Mouse (Mus musculus) heart, adult 11 months (tissue): ENCODE measurements around the gene Ddc.

Experiments used
- DNase-seq: peaks from one replicate; pipeline ENCODE4 v3.0.0; 2022

The Ddc gene

DNA sequence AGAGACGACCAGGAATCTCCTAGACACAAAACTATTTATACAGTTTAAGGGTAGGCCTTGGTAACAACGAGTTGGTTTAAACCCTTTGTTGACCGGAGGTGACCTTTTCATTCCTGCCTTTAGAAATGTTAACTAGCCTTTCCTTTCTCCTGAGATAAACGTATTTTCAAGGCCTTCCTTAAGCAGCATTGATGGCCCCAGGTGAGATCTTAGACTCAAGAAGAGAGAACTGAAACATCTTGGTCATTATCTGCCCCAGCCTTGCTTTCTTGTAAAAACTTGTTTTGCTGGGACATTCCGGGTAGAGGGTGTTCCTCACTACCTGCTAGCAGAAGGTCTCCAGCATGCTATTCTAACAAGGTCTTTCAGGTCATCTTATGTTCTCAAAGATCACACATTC, 7.1 kb upstream of the Ddc start:
- DNase-seq: no peak

DNA sequence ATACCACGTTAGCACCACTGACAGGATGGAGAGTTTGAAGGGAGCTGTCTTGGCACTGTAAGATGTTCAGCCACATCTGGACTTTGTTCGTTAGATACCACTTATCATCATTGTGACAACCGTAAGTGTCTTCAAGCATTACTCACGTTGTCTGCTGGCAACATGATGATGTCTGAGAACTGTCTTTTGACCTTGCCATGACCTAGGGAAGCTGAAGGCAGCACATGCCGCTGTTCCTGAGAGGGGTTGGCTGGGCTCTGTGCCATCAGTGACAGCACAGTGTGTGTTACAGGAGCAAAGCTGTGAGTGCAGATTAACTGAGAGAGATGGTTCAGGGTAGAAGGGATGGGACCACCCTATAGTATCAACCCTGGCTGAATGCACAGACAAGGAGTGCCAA, 3.6 kb upstream of the Ddc start:
- DNase-seq: peak; percentile 93

DNA sequence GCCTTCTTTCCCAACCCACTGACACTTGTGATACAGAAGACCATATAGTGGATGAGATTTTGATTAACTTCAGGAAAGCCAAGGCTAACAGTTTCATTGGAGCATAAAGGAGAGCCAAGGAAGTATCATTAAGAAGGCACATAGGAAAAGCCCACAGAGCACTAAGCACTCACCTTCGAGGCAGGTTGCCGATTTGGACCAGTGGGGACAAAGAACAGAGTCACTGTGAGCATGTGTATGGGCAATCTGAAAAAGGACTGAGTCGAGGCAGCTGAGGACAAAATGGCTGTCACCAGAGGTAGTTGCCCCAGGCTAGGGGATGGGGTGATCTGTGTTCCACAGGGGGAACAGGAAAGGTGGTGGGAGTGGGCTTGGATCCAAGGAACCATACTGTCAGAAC, 552 bp upstream of the Ddc start:
- peak; percentile 80 for DNase-seq

DNA sequence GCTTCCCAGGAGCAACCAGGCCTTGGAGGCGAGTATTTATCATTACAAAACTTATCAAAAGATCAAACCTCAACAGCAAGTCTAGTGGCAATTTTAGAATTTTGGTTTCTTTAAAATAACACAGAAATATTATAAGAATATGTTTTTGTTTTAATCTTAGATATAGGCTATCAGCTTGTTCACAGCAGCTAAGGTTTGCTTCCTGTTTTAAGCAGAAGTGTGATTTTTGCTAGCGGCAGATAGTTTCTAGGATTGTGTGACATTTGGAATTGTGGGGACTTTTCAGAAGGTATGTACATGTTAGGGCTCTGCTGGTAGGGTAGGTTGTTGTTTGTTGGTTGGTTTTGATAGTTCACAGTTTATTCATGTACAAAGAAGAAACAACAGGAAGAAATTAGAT, 2.5 kb downstream of the Ddc start:
- no peak for DNase-seq

DNA sequence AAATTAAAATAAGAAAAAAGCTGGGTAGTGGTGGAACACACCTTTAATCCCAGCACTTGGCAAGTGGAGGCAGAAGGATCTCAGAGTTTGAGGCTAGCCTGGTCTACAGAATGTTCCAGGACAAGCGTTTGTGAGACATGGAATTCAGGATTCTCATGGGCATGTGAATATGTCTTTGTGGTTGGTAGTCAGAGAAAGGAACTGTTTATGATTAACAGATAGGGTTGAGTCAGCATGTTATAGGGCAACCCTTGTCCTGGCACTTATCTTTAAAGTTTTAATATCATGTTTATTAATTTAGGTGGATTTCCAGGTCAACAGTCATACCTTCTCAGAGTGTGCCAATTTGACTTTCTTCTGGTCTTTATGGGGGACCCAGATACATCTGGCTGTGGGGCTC, 4.2 kb downstream of the Ddc start:
- peak; percentile 30 for DNase-seq

DNA sequence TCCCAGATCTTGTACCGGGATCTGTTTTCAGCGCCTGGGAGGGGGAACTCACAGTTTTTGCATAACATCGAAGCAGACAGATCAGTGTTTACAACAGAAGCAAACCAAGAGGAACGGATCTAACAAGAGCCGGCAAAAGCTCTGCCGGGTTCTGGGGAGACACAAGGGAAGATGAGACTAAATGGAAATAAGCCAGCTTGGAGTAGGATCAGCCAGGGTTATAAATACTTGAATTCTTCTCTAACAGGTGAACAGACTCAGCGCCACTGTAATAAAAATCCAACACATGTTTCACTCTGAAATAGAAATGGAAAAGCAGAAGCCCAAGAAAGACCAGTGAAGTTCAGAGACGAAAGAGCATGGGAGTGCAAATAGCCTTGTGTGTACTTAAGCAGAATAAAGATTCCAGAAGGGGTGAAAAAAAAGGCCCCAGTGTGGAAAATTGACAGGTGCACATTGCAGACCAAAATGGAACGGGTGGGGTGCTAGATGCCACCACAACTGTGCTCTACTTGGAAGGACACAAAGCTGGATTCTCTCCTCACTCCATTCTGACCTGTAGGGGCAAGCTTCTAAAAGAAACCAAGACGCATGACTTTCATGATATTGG, 4.8 kb downstream of the Ddc start:
- DNase-seq: peak; percentile 30

DNA sequence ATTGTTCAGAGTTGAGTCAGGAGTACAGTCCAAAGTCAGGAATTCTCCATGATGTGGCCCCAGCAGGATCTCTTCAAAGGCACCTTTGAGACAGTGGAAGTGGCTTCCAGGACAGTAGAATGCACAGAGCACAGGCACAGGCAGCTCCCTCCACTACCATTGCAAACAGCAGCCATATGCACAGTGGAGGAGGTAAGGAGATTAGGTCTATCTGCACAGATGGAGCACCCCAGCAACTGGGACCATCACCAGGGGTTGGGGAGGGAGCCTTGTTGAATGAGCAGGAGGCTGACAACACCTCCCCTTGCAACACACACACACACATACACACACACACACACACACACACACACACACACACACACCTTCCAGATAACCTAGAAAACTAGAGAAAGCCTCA, 6.1 kb downstream of the Ddc start:
- peak; percentile 66 for DNase-seq

DNA sequence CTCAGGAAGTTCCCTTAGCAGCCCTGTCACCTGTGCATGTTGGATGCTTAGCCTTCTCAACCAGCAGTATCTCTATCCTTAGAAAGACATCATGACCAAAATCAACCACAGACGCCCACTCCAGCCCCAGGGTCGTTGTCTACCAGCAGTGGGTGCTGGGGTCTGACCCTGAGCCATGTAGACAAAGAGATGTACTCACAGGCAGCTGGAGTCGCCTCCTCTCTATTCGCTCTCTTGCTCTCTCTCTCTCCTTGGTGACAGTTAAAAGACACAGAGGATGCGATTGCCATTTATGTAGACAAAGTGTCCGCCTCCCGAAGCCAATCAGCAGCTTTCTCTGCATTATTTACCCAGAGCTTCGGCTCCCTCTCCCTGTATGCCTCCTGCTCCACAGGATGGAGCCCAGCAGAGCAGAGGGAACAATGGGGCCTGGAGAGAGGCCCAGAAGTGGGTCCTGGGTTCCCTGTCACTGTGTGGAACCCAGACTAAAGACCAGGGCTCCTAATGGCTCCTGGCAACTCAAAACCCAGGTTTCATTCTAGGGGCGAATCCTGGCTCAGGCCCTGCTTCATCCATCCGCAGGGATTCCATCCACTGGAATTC, 7.7 kb downstream of the Ddc start:
- peak; percentile 72 for DNase-seq

DNA sequence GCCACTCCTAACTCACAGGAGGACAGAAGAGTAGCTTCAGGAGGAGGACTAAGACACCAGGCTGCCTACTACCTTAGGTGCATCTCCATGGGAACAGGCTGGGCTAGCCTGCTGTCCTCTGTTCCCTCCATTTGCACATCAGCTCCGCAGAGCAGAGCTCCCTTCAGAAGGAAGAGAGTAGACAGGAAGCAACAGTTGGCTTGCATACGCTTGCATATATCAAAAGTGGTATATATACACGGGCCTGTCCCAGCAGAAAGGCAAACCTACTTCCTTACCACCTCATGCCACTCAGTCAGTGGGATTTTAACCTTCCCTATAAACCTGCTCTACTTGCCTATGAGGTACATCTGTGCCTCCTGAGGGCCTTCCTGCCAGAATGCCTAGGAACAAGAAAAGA, 9.2 kb downstream of the Ddc start:
- peak; percentile 76 for DNase-seq

DNA sequence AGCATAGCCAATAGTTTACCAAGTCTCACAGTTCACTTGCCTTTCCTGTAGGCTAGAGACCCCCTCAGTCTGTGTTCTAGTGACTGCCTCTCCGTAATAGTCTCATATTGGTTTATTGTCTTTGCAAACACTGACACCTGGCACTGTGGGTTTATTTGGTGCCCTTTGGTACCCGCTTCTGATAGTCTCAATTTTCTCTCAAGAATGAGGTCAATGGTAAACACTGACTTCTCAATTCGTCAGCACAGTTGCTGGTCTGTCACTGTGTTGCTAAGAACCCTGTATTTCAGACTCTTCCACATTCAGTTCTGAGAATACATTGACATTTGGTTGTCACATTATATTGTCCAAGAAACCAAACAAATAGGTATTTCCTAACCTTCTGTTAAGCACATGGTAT, 9.9 kb downstream of the Ddc start:
- DNase-seq: no peak

DNA sequence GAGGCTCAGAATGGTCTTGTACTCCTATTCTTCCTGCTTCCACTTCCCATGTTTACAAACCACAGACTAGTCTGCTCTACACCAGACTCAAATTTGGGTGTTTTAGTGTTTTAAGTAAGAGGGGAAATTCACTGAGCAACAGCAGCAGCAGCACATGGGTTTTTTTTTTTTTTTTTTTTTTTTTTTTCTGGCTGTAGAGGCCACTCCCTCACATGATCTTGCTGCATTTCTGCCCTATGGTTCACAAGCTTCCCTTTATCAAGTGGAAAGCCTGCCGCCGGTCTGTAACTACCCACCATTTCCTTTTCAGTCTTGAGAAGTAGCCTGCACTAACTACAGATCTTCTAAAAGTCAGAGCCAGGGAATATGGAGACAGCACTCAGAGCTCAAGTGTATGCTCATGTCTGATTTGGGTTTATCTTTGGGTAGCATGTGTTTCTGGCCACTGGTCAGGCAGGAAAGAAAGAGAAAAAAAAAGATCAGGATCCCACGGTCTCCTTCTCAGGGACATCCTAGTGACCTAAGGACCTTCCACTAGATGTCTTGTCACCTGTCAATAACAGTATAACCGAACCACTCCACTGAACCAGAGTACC, 11.4 kb downstream of the Ddc start:
- DNase-seq: no peak

DNA sequence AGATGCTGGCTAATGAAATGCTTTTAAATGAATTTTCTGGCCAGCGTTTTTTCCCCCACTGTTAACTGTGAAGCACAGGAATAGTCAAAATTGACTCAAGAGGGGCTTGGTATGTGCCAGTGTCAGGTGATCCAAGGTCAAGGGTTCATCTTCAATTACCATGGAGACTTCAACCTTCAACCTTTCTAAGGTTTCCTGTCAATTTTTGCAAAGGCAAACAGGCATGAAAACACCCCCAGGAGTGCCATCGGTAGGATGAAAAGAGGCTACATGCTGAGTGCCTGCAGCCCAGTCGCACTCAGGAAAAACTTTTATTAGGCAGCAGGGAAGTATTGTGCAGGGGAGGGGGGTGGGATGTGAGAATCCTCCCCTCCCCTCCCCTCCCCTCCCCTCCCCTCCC, 12.0 kb downstream of the Ddc start:
- DNase-seq: peak; percentile 61

DNA sequence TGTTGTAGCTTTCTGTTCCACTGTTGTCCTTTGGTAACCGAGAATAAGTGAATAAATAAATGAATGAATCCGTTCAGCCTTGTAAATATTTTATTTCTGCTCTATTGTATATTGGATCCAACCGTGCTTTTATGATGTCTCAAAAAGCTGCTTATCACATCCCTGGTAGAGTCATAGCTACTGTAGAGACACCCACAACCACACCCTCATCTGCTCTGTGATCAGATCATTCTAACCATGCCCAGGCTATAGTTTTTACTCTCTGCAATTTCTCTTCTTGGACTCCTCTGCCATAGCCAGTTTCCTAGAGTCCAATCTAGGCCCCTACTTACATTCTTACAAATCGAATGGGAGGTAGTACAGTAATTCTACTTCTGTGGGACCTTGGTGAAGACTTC, 12.7 kb downstream of the Ddc start:
- peak; percentile 21 for DNase-seq

DNA sequence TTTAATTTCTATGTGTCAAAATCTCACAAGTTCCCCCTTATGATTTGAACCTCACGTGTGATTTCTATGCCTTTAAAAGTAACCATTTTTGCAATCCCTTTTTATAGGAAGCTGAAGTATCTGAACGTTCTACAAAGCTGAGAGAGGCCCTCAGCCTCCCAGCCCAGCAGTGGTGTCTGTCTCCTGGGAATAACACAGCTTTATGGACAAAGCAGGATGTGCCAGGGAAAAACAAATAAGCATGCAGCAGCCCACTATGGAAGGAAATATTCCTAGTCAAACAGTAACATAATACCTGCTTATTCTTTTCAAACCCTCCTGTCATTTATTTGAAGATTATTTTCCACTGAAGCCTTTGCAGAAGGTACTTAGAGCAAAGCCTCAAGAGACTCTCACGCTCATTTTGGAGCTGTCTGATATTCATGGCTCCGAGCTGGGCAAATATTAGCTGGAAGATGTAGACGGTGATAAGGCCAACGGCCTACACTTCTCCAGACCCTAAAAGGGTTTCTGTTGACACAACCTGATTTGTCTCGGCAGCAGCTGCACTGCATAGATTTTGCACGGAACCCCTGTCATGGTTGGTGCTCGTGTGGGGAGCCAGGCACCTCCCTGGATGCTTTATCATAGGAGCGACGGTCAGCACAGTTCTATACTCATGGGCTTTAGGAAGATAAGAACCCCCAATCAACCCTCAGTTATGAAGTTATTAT, 13.3 kb downstream of the Ddc start:
- peak; percentile 78 for DNase-seq

DNA sequence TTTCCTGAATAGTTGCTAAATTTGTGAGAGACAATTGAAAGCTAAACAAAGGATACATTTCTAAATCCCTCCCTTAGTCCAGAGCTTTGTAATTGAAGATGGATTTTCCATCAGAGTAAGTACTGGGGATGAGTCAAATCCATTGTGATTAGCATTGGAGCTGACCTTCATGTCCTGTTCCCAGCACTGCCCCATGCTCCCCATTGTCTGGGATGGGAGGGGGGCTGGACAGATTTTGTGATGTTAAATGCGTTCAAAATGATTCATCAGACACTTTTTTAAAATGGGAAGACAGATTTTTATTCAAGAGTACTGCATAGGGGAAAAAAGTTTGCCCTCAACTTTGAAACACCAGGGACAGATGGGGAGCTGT, 16.2 kb downstream of the Ddc start:
- DNase-seq: peak; percentile 64

DNA sequence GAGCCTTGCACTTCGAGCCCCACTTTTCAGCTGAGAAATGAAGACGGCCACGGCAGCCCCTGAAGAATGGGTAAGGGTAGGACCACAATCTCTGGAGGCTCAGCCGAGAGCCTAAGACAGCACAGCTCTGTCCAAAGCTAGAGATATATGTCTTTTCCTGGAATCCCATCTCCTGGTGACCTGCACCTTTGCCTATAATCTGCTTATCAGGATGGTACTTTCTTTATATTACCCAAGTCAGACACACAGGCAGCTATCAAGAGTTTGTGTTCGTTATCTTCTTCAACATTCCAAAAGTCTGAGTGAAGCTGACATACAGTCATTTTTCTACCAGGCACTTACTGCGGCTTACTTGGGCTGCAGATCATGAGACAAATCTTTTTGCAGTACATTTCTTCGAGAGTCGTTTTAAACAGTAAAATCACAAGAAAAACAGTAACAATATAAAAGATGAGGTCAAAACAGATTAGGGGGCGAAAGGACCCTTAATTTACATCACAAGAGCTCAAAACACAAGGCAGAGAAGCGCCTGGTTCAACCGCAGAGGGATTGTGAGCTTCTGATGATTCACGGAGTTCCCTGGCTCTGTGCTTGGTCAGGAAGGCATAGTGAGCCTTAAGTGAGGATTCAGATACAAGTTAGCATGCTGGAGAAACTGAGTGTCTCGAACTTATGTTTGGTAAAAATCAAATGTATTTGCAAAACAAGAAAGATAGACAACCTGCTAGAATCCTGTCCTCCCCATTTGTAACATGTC, 16.7 kb downstream of the Ddc start:
- peak; percentile 65 for DNase-seq

DNA sequence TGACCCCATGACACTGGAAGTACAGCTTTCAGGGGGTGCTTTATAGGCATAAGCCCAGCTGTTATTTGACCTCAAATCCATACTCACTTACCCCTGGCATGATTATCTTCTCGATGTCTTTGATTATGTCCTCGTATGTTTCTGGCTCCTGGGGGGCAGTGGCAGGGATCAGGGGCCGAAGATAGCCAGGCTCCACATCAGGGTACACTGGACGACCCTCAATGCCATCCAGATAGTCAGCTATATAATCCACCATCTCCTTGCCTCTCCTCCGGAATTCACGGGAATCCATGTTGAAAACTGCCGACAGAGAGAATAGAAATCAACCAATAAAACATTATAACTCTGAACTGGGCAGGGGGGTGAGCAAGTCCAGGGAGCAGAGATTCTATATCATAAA, 17.6 kb downstream of the Ddc start:
- DNase-seq: peak; percentile 84

DNA sequence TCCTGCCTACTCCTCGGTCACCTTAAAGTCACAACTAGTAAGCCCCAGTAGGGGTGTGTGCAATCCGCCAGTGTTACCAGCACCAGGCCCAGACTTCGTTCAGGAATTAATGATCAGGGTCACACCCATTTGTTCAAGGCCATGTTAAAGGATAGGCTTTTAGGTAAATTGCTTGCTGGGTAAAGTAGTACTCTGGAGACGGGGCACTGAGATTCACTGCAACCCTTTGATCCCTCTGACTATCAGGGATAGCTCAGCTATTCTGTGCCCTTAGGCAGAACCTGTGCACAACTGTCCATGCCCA, 18.3 kb downstream of the Ddc start:
- no peak for DNase-seq

DNA sequence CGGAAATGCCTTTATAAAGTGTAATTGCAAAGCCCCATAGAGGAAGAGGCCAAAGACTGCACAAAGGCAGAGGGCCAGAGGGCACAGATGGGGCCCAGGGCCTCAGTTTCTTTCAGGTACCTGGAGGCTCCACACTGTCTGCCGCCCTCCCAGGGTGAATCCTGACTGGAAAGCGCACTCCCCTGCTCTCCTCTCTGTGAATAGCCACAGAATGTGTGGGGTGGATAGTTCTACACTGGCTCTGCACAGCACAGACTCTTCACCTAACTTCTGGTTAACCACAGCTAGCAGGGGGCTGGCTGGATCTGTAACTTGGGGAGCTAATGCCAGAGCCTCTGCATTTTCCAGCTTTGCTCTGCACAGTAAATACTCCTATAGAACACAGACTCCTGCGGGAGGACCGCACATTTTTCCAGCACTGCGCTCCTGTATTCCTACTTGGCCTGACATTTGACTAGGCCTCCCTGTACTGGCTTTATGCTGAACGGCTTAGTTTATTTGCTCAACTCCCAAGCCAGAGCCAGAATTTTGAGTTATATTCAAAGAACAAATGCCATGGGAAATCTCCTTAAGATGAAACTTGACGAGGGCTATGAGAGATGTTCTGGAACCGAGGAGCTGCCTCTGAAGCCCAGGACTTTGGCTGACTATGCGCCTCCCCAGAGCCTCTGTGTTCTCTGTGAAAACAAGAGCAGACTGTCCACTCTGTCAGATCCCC, 18.8 kb downstream of the Ddc start:
- peak; percentile 95 for DNase-seq

DNA sequence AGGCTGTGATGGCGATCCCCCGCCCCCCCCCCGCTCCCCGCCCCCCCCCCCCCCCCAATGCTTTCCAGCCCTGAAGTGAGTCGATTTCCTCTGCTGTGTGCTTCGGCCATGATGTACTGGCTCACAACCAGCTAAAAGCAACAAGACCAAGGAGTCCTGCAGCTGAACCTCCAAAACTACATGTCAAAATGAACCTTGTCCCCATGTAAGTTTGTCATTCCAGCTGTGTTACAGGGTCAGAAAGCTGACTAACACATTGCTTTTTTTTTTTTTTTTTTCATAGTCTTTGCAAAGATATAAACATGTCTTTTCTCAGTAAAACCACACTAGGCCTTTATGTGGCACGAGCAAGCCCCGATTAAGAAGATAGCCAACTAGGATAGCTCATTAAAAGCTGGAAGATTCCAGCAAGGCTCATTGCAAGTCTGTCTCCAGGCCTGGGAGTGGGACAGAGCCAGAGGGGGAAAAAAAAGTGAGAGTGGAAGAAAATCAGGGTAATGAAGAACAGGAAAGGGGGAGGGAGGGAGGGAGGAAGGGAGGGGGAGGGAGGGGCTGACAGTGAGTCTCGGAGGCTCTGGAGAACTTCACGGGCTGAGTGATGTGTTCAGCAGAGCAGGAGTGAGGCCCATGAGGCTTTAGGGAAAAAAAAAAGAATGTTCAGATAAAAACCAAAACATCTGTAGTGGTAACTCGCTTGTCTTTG, 19.5 kb downstream of the Ddc start:
- DNase-seq: peak; percentile 96

DNA sequence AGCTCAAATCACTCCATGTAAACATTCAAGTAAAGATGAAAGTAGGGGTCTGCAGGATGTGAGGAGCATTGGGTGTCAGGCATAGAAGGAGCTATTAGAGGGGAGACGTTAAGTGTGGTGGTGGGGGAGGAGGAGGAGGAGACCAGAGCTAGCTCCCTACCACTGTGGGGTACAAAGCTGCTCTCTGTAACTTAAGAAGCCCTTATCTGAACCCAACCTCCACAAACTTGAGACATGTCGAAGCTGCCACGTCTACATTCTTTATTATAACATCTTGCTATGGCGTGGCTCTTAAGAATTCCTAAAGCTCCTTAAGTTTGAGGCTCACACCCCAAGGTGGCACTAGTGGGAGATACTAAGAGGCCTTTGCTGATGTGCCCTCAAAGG, 20.1 kb downstream of the Ddc start:
- peak; percentile 61 for DNase-seq

DNA sequence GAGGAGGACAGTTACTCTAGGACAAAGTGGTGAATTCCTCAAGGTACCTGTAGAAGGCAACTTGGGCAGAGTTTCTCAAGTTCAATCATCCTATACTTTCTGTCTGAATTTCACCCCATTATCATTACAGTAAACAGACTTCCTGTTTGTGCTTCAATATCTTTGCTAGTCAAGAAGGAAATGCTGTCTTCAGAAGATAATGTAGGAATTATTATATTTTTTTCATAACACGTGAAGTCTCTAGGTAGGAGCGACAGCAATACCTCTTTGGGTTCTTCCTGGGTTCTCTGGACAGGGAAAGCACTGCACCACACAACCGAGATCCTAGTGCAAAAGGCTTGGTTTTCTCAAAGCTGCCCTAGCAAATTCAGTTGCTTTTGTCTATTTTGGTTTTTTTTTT, 21.6 kb downstream of the Ddc start:
- peak; percentile 13 for DNase-seq
